In genomic region chr2:9877326-9877690, GRCm38 (mm10) we compare ENCODE assay signal across 8 mouse cellular contexts. TPM values are rescaled to one million over a fixed set of nuclear protein-coding genes. Genes with fewer than 3 reads are reported as not detected.
DNase-seq lines count a peak whose midpoint lies in the region; ATAC-seq lines count a peak whose summit lies in the region.
"Had no signal": no experiment of that assay in that cellular context is flagged by ENCODE, and none has a peak within 500 bp of the region (broad histone marks: within the 10 kb centered on the region; RNA-seq: fewer than 3 reads in every experiment).

No protein-coding gene starts in this region.

- DNase-seq in ovary, postnatal 36 days (ENCODE audit: low spot score) = peak; percentile 25
- DNase-seq in ovary, adult 18-20 months (ENCODE audit: low spot score) = no peak
- DNase-seq in yolk sac, embryonic 10.5 days (ENCODE audit: low spot score) = no peak
- DNase-seq in urinary bladder, adult 2 months (ENCODE audit: low spot score) = no peak

- H3K27ac ChIP-seq in forebrain, embryonic 13.5 days = no peak overlapping the region
- peak overlapping the region; percentile 81 for H3K27ac ChIP-seq in kidney, embryonic 16.5 days (ENCODE audit: low read length)

- no peak for ATAC-seq in forebrain, embryonic 13.5 days
- no peak for ATAC-seq in kidney, embryonic 16.5 days (ENCODE audit: low FRiP score, low TSS enrichment)
- ATAC-seq in monocyte, adult 5-6 weeks (replicated peaks; ENCODE audit: insufficient number of reproducible peaks, low FRiP score, low TSS enrichment, poor library complexity, severe bottlenecking) = 0 out of 2 replicates have a peak, but pooled peaks have one; percentile 11

- peak overlapping the region; percentile 72 for H3K4me2 ChIP-seq in forebrain, embryonic 13.5 days
- peak overlapping the region; percentile 90 for H3K4me2 ChIP-seq in kidney, embryonic 16.5 days (replicated peaks; ENCODE audit: low read depth, low read length)

- no peaks in the 10 kb centered on the region for H3K9me3 ChIP-seq in forebrain, embryonic 13.5 days (replicated peaks)
- H3K9me3 ChIP-seq in kidney, embryonic 16.5 days (ENCODE audit: low read length) = no peaks in the 10 kb centered on the region

- WGBS in forebrain, embryonic 13.5 days = under 1% methylated on average over 35 of the region's 35 CpGs
- under 1% methylated on average over 35 of the region's 35 CpGs for WGBS in kidney, embryonic 16.5 days

- no peak overlapping the region for H3K9ac ChIP-seq in forebrain, embryonic 13.5 days
- peak overlapping the region; percentile 70 for H3K9ac ChIP-seq in kidney, embryonic 16.5 days (replicated peaks; ENCODE audit: low read length)

- peaks cover 39% of the 10 kb centered on the region for H3K4me1 ChIP-seq in forebrain, embryonic 13.5 days
- H3K4me1 ChIP-seq in kidney, embryonic 16.5 days (ENCODE audit: insufficient read depth, low read length) = peaks cover 23% of the 10 kb centered on the region; the same call in 1 of the 2 replicates

- peaks cover 100% of the 10 kb centered on the region for H3K27me3 ChIP-seq in forebrain, embryonic 13.5 days
- H3K27me3 ChIP-seq in kidney, embryonic 16.5 days (ENCODE audit: insufficient read depth, low read length) = peaks cover 76% of the 10 kb centered on the region

- no peaks in the 10 kb centered on the region for H3K36me3 ChIP-seq in forebrain, embryonic 13.5 days (ENCODE audit: poor library complexity, severe bottlenecking)
- no peaks in the 10 kb centered on the region for H3K36me3 ChIP-seq in kidney, embryonic 16.5 days (ENCODE audit: insufficient read depth, low read length)

- peak overlapping the region; percentile 23 for H3K4me3 ChIP-seq in forebrain, embryonic 13.5 days
- peak overlapping the region; percentile 55 for H3K4me3 ChIP-seq in kidney, embryonic 16.5 days (ENCODE audit: low read length)

RNA-seq across cellular contexts. Expression of gene 4930412O13Rik, which starts 3.7 kb away (rescaled TPM):
- polyA plus RNA-seq in forebrain, embryonic 13.5 days (2015; fragmentation: Nextera tagmentation; extraction: Ambion mirVana) = not detected in 2 replicates
- 2.8 and 3.2 TPM in 2 replicates for polyA plus RNA-seq in kidney, embryonic 16.5 days (2015; fragmentation: Nextera tagmentation; extraction: Ambion mirVana)
- total RNA-seq in monocyte, adult 5-6 weeks (2017) = not detected in 3 replicates
- polyA plus RNA-seq in urinary bladder, adult 2 months (2012; rRNA removed) = 12.3 and 23.2 TPM in 2 replicates
- total RNA-seq: common myeloid progenitor, adult 5-6 weeks had no signal

RNA-seq across cellular contexts. Expression of gene 9230102O04Rik, which starts 12.0 kb away (rescaled TPM):
- not detected in 2 replicates for polyA plus RNA-seq in forebrain, embryonic 13.5 days (2015; fragmentation: Nextera tagmentation; extraction: Ambion mirVana)
- 6.7 and 7.2 TPM in 2 replicates for polyA plus RNA-seq in kidney, embryonic 16.5 days (2015; fragmentation: Nextera tagmentation; extraction: Ambion mirVana)
- total RNA-seq in monocyte, adult 5-6 weeks (2017) = not detected in 3 replicates
- 15.6 and 15.8 TPM in 2 replicates for polyA plus RNA-seq in urinary bladder, adult 2 months (2012; rRNA removed)
- total RNA-seq: common myeloid progenitor, adult 5-6 weeks had no signal

RNA-seq across cellular contexts. Expression of gene Gata3, which starts 12.5 kb away (rescaled TPM):
- 1.4 and 3.3 TPM in 2 replicates for polyA plus RNA-seq in forebrain, embryonic 13.5 days (2015; fragmentation: Nextera tagmentation; extraction: Ambion mirVana)
- polyA plus RNA-seq in kidney, embryonic 16.5 days (2015; fragmentation: Nextera tagmentation; extraction: Ambion mirVana) = 103 and 117 TPM in 2 replicates
- total RNA-seq in monocyte, adult 5-6 weeks (2017) = 2.2 to 10.5 TPM (median 2.9 TPM) in 3 replicates
- polyA plus RNA-seq in urinary bladder, adult 2 months (2012; rRNA removed) = 60.3 and 78.8 TPM in 2 replicates

Comparison
In these comparisons a context has a peak if more than half of its experiments do, and no peak if none do; other contexts are left out.
1. RNA of gene Gata3, which starts 12.5 kb away (polyA plus RNA-seq): 103 to 117 TPM in kidney, embryonic 16.5 days and 60.3 to 78.8 TPM in urinary bladder, adult 2 months; 1.4 to 3.3 TPM in forebrain, embryonic 13.5 days; every median in the first group is over 10 times any median in the second.